Mouse (Mus musculus) 416B (cell line): ENCODE measurements around the gene Ccdc146.

Experiments used
- DNase-seq: peaks from one replicate; pipeline ENCODE4 v3.0.0; 2011; ENCODE audit warnings: low read depth

Ccdc146 gene

DNA sequence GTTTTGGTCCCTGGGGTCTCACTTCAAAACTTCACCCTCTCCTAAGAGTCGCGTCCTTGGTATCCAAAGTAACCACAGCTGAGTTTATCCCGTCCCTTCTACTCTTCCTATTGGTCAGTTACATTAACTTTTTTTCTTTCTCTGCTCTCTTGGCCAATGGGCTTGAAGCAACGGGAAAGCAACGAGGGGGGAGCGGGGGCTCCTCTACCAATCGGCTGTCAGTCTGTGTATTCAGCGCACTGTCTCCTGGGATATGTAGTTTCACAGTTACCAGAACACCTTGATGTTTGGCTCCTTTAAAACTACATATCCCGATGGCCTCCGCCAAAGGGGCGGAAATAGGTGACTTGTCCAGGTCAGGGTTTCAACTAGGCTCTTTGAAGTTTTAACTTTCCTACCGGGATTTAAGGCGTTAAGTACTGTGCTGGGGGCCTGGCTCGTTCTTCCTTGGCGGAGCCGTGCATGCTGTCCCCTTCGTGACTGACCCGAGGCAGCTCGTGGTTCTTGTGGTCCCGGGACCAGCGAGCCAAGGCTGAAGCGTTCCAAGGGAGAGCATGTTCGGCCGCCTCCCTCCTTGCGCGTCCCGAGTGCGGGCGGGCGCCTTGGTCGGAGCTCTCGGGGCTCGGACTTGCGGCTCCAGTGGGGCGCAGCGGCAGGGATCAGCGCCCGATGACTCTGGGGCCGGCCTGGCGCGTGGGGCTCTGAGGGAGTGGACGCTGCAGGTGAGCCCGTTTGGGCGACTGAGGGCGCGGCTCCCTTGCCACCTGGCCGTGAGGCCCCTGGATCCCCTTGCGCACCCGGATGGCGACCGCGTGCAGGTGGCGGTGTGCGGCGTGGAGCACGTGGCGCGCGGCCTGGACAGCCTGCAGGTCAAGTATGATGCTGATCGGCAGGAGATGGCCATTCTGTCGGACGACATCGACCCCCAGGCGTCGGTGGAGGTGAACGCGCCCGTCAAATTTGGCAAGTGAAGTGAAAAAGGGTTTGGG, at the start of gene Ccdc146, which contains the start of gene Fam185a:
Gene Ccdc146, minus strand, starts transcription at position 64 of the 989 bp plus-strand sequence.
Gene Fam185a, plus strand, starts transcription at position 345 of the 989 bp plus-strand sequence.
- DNase-seq = peak; percentile 99

DNA sequence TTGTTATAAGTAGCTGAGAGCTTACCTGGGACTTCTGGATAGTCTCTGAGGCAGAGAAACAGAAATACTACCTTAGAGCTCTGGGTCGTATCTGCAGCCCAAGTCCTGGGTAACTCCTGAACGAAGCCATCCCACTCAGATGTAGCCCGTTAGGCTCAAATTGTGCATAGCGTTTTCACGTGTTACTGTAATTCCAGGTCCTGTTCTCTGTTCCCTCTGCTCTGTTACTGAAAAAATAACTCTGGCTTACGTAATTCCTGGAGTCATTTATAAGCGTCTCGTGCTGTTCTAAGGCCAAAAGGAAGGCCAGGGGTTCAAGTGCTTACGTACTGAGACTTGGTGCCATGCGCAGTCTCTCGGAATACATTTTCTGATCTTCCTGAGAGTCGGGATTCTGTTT, 43.6 kb upstream of the Ccdc146 start:
- no peak for DNase-seq

DNA sequence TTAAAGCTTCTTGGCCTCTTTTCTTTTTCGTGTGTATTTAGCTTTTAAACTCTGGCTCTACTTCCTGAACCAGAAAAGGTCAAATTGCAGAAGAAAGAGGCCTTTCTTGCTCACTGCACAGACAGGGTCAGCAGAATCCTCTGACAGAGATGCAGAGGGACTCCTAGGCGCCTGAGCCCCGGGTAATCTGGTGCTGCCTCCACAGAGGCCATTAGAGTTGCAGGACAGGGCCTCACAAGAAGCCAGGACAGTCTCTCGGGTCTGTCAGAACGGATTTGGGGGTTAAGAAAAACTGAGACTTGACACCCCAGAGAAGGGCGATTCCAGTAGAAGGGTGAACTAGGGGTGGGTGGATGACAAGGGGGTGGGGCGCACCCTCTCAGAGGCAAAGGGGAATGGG, 42.9 kb upstream of the Ccdc146 start:
- no peak for DNase-seq

DNA sequence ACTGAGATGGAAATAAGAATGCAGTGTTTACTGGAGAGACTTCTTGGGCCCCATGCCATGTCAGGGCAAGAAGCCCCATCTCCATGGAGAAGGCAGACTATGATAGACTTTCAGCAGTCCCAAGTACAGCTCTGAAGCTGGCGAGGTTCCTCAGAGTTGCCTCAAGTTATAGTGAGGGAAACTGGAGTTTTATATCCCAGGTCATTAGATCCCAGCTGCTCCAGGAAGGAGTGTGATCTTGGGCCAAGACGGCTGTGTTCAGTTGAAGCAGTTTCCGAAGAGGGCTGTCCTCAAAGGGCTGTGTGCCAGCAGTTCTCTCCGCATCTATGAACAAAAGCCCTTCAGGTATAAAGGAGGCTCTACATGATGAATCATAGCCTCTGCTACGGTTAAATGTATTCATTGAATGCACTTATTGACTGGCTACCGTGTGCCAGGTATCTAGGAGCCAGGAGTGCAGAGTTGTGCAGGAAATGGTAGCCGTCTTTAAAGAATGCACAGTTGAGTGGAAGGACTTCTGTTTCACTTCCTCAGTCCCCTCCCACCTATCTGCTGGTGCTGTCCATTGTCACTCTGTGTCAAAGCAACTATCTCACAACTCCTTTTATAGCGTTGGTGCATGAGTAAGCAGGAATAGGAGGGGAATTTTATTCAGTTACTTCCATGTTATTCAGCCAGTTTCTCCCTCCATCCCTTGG, 16.5 kb upstream of the Ccdc146 start:
- no peak for DNase-seq

DNA sequence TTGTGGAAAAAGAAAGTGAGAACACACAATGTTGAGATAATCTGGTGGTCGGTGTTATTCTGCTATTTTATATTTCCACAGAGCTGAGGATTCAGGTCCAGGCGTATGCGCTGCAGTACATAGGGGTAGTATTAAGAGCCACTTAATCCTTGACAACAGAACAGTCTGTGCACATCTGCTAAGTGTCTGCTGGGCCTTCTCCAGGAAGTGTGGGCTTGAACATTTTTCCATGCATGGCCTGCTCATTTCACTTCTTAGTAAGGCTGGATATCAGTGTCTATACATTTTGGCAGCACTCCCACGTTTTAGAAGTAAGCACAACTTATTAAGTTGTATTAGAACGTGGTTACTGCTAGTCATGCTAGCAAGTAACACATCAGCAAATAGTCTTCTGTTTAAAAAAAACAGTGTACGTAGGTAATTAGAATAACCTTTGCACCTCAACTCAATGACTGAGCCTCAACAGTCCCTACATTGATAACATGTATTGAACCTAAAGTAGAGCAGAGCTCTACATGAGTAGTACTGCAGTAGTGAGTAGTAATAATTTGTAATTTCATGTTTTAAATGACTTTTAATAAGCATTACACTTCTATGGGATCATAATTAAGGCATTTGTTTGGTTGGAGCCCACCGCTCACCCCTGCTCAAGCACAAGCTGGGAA, 15.1 kb upstream of the Ccdc146 start:
- DNase-seq = no peak

DNA sequence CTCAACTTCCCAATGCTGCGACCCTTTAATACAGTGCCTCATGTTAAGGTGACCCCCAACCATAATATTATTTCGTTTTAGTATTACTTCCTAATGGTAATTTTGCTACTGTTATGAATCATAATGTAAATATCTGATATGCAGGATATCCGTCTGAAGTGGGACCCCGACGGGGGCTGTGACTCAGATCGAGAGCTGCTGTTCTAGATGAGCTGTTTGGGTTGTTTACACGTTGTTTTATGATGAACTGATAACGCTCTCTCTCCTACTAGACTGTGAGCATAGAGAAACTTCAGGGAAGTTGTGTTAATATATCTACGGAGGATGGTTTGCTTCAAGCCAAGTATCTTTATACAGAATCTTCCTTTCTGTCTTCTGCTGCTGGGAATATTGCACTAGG, 14.0 kb upstream of the Ccdc146 start:
- no peak for DNase-seq

DNA sequence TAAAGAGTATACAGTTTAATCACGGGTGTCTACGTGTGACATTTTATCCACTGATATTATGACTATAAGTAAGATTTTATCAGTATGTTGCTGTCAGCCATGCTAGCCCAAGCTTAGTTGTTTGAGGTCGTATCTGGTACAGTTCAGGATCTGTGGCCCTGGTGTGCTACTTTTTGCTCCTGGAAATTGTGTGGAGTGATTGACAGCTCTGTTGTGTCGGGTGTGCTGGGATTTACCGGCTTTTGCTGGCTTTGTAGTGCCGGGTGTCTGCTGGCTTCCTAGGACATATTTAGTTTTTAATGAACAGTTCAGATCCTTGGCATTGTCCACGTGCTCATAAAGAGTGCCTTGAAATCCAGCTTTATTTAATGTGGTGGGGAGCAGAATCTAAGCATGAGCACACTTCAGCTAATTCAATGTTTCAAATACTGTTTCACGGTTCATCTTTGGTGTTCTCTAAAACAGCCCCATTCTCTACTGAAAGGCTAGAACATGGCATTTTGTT, 12.0 kb upstream of the Ccdc146 start:
- no peak for DNase-seq

DNA sequence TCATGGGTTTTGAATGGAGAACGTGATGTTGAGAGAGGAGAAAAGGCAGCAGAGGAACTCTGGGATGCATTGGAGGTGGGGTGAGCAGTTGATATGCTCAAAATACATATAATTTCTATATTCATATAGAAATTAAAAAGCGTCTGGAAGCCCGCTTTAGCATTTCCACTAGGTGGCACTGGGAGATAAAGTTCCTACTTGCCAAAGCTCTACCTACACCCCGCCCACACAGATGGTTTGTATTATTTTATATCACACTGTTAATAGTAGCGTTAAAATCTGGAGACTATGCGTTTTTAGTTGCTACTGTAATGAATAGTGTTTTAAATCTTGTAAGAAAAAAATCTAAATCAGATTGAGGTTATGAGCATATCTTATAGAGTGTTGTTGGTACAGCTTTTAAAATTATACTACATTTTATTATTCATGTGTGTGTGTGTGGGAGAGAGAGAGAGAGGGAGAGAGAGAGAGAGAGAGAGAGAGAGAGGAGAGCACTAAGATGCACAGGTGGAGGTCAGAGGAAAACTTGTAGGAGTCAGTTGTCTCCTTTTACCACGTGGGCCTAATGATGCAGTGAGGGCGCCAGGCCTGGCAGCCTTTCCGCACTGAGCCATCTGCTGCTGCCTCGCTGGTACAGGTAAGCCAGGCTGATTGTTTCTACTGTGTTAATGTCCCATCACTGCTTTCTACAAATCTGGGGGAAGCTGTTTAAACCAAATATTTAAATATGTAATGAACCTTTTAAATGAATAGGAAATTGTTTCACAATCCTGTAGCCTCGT, 9.9 kb upstream of the Ccdc146 start:
- DNase-seq = peak; percentile 60

DNA sequence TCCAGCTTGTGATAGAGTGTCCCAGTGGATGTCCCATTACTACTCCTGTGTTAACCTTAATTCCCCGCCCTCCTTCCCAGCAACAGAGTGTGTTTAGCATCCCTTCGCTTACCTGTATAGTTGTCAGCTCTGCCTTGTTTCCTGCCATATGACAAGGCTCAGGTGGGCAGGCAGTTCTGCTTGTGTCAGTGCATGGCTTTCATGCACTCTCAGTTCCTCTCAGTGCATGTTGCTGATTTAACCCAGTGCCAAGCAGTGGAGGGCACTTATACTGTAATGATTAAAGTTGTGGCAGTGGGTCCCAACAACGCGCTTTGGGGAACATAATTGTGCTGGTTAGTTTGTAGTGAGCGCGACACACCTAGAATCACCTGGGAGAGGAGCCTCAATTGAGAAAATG, 2.2 kb upstream of the Ccdc146 start:
- DNase-seq = no peak

DNA sequence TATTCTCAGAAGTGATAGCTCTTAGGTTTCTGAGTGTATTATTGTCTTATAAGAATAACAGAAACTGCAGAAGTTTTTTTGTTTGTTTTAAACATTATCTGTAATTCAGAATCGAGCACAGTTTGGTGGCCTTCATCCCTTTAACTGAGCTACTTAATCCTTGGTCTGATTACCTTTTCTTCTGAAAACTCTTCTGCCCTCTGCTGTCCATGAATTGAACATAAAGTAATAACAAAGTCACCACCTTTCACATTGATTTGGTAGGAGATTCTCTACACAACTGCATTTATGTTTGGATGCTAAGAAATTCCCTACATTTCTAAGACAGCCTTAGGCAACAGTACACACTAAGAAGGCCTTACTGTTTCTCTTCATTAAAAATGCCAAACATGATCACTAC, 3.9 kb downstream of the Ccdc146 start:
- DNase-seq = peak; percentile 79

DNA sequence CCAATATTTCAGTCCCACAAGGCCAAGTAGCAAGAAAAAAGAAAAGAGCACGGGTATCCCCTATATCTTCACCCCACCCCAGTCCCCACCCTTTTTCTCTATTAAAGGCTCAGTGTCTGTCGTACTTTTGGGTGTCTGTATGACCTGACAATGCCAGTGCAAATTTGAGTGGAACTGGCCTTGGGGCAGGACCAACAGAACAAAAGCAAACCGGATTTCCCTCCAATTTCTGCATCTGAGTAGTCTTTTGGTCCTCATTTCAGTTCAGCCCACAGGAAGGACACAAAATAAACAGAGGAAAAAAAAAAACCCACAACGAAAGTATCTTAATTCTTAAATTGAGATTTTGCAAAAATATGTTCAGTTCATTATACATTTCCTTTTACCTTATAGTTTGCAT, 5.9 kb downstream of the Ccdc146 start:
- peak; percentile 62 for DNase-seq

DNA sequence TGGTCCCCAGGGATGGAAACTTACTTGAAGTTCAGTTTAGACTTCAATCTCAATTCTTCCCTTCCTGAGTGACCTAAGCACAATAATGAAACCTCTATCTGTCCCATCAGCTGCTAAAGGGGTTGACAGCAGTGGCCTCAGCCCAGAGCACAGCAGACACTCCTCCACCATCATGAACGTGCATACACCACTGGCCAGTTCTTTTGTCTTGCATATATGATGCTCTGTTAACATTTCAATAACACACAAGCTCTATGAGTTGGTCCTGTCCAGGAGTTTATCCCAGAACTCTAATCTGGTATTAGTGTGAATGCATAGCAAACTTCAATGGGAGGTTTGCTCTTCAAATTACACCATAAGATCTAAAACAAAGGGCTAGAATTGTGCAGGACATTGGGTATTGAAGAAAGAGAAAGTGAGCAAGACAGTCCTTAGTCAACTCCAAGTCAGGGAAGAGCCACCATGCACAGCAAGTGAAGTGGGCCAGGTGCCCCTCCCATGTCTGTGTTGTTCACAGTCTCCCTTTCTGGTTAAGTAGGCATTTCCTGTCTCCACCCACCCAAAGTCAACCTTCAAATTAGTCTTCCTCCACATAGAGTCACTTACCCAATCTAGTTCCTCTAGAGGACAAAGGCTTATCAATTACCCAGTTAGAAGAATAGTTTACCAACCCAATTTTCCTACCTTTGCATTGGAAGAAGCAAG, 10.2 kb downstream of the Ccdc146 start:
- peak; percentile 57 for DNase-seq

DNA sequence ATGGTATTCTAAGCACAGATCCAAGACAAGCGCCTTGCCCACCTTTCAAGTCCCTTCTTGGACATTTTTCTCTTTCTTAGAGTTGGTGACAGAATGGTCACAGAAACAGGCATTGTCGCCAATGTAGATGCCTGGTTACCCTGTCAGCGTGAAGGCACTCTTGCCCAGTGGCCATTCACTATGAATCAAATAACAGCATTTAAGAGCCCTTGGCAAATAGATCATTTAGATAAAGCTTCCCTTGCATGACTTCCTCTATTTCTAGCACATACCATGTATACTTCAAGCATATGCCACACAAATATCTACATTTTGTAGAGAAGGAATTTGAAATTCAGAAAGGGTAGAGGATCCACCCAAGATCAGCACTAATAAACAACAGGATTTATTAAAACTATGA, 11.2 kb downstream of the Ccdc146 start:
- DNase-seq = peak; percentile 68

DNA sequence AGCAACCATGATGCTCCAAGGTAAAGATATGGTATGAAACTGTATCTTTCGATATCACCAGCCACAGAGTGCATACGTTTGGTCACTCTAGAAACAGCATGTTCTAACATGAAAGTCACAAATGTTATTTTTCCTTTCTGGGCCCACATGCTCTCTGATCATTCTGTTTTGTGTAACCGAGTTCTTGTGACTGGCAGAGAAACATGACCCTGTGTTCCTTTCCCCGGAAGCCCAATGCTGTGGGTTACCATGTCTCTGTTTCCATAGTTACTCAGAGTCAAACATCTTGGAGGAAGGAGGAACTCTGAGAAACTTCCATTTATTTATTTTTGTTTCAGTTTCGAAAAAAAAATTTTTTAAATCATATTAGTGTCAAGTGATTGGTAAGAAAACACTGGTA, 12.4 kb downstream of the Ccdc146 start:
- DNase-seq = peak; percentile 83

DNA sequence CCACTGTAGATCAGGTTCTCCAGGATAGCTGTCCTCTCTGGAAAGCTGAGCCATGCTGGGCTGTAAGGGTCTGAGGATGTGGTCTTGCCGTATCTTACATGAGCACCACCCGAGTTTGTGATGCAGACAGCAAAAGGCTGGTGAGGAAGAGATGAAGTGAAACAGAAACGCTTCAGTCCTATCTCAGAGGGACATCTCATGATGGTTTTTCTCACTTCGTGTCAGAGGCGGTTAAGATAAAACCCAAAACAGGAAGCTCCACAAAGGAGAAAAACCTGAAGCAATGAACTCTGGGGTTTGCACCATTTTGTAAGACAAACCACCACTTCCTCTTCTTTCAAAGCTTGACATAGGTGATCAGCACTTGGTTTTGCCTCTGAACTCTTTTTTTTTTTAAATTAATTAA, 13.2 kb downstream of the Ccdc146 start:
- DNase-seq = peak; percentile 99

DNA sequence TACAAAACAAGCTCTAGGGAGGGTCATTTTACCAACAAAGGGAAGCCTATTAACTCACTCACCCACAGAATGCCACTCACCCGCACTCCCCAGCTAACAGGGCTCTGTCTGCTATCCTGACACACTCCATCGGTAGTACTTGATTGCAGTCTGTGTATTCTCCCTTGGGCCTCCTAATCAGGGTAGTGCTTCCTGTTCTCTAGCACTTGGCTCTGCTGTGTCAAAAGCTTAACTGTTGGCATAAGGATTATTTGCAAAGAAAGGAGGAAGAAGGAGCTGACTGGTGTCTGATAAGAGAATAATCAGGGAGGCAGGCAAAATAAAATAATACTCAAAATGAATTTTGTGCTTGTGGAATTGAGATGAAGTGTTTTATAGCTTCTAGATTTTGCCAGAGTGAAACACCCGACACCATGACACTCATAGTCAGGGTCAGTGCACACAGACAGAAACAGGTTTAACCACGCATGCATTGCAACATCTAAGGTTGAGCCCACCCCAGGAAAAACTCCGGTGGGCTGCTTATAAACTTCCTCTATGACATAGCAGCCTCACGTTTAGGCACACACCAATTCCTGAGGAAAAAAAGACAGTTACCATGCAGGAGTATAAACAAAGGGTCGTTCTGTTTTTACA, 29.2 kb downstream of the Ccdc146 start:
- peak; percentile 80 for DNase-seq

DNA sequence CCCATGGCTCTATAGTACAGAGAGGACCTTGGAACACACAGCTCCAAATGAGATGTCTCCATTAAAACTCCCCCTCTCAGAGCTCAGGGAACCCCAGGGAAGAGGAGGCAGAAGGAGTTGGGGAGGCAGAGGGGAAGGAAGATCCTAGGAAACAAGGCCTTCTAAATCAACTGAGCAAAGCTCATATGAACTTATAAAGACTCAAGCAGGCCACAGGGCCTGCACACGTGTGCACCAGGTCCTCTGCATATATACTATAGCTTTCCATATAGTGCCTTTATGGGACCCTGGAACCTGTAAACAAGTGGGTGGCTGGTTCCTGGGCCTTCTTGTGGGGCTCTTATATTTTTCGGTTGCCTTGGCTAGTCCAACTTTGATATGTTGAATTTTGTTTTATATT, 29.9 kb downstream of the Ccdc146 start:
- no peak for DNase-seq

DNA sequence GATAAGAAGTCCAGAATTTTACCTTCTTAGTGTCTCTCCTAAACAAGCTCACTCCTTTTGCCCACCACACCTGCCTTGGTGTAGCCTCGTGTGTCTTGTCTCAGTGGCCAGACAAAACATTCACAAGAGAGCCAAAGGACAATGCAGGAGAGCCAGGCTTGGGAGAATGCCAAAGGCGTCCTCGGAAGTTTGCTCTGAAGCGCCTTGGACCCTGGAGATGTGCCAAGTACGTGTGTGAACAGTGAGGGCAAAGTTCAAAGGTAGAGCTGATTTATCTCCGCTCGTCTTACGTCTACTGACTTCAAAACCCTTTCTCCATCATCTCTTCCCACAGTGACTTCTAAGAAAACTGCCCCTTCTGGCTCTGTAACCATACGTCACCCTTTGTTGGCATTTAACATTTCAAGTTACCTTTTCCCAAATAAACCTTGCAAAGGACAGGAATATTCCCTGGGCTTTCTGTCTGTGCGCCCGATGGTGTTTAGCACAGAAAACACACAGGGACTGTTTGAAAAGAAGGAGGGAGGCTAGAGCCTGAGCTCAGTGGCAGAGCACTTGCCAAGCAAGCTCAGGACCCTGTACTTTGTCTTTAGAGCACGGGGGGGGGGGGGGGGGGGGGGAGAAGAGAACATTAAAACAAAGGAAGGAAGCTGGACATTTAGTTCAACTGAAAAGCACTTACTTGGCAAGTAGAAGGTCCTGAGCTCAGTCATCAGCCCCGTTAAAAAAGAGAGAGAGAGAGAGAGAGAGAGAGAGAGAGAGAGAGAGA, 32.7 kb downstream of the Ccdc146 start:
- DNase-seq = no peak

DNA sequence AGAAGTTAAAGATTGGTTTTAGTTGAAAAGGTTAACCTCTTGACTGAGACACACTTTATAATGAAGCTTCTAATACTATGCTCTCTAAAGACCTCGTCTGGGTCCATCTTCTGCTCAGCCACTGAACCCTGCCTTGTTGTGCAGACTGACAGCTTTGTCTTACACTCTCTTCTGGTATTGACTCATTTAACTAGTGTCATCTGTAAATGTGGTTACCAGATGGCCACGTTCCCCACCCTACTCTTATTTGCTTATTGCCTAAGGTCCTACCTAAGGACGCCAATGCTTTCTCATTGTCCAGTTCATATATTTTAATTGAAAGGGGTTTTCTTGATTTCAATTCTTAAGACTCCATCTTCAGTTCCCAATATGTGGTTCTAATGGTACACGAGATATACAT, 35.6 kb downstream of the Ccdc146 start:
- peak; percentile 29 for DNase-seq

DNA sequence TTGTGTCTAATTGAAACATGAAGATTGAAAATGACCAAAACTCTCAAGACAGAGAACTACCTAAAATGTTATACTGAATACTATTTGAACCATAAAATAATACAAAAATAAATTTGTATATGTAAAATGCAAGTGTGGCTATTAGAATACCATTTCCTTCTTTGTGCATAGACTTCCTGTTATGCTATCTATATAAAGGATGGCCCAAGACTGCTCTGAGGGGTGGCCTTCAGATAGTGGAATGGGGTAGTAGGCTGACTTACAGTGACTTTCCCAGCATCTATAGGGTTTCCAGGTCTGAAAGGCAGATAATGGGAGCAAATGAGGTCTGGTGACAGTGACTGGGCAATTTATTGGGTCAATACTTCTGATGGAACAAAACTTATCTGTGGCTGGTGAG, 37.1 kb downstream of the Ccdc146 start:
- no peak for DNase-seq
